Mouse (Mus musculus): ENCODE results near the gene Gm17660.
A peak's percentile ranks its signal among the peaks of the same experiment; 100 is the strongest.

Gm17660 gene

DNA sequence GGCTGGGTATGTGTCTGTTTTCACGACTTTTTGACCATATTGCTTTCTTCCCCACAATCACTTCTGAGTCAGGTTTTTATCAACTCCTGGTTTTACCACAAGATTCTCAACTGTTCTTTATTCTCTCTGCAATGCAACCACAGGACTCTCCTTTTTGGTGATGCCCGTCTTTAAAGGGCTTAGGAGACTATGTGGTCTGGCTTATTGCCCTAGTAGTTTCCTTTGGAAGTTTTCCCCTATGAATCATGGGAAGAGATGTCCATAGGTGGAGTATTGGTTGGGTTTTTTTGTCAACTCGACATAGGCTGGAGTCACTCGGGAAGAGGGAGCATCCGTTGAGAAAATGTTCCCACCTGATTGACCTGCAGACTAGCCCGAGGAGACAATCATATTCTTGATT lies 3.3 kb upstream of the Gm17660 start:
- DNase-seq (ENCODE audit: low spot score in 2 of 2), result no peak

DNA sequence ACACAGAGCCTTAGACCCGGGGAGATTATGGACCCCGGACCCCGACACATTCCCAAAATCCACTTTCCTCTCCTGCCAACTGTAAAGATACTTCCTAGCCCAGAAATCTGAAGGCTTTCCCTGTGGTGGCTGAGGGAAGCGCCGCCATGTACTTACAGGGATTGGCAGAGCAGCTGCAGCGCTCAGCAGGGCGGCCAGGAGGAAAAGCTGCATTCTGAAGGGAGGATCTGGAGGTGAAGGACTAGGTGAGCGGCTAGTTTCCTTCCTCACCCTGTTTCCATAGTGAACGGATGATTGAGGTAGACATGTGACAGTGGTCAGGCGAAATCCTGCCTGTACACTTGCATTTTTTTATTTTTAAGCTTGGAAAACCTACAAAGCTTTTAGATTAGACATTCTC lies 1.0 kb downstream of the Gm17660 start:
- DNase-seq (ENCODE audit: low spot score in 2 of 2), result no peak

DNA sequence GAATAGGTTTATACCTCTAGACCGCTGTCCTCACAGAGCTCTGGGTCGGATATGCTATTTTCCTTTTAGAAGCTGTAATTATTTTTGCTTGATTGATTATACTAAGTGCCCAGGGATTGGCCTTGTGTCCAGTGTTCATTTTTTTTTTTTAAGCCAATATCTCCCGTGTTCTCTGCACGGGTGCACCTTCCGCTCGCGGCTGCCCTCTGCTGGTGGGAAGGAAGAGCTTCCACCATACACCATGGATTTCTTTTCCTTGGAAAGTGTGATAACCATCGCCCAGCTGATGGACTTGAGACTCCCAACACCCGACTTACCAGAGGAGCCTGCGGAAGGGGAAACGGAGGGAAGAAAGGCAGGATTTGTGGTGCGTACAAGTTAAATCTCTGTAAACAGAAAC lies 3.0 kb downstream of the Gm17660 start:
- DNase-seq (ENCODE audit: low spot score in 2 of 2), result peak; percentile 23 to 38

DNA sequence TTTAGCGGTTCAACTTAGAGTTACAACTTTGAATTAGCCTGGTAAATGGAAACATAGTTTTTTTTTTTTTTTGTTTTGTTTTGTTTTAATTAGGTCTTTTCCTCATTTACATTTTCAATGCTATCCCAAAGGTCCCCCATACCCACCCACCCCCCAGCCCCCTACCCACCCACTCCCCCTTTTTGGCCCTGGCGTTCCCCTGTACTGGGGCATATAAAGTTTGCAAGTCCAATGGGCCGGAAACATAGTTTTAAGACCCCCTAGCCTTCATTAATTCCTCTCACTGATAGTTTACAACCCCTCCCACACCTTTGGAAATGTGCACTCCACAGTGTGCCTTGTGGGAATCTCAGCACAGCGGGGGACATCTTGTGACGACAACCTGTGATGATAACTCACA lies 3.8 kb downstream of the Gm17660 start:
- DNase-seq (ENCODE audit: low spot score in 2 of 2), result no peak

DNA sequence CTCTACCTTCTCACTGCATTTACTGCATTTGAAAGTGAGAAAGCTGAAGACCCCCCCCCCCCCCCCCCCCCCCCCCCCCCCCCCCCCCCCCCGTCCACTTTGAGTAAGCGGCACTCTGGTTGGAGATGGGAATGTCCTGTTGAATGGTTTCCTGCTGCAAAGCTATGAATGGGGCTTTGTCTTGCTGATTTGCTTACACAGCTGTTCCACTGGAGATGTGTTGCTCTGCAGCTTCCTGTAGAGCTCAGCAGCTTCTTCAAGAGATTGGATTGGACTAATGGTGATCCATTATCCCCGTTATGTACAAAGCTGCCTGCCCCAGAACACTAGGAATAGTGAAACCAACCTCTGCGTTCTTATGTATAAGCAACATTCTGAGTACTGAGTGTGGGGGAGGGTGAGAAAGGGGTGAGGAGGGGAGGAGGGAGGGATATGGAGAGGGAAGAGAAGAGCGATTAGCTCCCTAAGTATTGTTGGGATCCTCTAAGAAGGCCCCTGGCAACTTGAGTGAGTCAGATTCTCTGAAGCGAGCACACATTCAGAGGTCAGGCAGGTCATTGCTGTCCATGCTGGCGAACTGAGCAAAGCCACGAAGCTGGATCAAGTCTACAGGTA lies 5.0 kb downstream of the Gm17660 start:
- peak in 1 of 2 experiments; percentile 35 for DNase-seq (ENCODE audit: low spot score in 2 of 2)

DNA sequence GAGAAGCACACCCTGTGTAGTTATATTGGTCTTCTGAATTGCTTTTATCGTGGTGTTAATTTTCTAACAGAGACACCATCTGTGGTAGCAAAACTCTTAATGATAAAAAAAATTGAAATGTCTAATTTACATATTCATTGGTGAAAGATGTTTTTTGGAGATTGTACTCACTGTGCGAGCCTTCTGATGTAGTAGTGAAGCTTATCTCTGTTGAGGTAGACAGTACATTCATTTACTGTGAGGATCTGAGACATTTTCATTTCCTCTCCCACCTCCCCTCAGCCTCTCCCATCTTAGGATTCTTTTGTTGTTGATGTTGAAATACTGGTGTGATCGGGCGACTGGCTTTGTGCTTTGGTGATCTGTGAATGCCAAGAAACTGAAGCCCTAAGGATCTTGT lies 6.4 kb downstream of the Gm17660 start:
- no peak for DNase-seq (ENCODE audit: low spot score in 2 of 2)

DNA sequence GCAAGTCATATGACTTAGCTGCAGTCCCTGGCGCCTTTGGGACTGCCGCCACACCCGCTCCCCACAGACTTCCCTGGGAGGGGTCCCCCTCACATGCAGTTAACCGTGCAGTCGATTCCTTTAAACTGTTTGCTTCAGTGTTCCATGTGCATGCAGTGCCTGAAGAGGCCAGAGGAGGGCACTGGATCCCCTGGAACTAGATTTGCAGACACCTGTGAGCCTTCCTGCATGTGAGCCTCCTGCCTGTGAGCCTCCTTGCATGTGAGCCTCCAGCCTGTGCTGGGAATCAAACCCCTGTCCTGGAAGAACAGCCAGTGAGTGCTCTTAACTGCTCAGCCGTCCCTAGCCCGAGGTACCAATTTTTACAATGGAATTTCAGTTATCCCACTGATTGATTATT lies 8.7 kb downstream of the Gm17660 start:
- DNase-seq (ENCODE audit: low spot score in 2 of 2), result no peak

DNA sequence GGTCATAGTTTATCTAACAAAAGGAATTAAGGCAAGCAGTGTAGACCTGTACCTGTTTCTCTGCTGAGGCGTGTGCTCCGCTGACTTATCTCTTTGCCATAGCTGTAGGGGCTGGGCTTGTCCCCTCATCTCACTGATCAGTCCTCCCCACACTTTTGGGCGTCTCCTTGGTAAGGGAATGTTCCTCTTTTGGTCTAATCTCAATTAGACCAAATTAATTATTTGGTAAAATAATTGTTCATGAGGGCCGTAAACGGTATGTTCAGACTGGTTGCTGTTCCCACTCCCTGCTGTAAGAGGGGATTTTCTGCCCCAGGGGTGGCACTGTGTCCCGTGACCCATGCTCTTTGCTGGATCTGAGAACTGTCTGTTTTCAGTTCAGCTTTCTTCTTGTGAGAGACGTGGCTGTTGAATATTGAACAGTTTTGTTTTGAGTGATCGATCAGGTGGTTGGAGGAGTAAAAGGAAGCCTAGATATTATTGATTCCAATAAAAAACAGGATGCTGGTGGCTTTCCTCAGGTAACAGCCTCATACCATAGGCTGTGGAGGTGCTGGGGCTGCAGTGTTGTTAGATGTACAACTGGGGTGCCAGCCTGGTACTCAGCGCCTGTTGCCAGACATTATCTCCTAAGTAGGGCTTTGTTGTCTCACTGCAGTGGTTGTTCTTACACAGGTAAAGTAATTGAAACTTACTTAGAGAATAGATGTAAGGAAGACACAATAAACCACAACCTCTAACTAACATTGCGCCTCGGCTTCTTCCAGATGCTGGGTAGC lies 14.4 kb downstream of the Gm17660 start:
- no peak for DNase-seq (ENCODE audit: low spot score in 2 of 2)

DNA sequence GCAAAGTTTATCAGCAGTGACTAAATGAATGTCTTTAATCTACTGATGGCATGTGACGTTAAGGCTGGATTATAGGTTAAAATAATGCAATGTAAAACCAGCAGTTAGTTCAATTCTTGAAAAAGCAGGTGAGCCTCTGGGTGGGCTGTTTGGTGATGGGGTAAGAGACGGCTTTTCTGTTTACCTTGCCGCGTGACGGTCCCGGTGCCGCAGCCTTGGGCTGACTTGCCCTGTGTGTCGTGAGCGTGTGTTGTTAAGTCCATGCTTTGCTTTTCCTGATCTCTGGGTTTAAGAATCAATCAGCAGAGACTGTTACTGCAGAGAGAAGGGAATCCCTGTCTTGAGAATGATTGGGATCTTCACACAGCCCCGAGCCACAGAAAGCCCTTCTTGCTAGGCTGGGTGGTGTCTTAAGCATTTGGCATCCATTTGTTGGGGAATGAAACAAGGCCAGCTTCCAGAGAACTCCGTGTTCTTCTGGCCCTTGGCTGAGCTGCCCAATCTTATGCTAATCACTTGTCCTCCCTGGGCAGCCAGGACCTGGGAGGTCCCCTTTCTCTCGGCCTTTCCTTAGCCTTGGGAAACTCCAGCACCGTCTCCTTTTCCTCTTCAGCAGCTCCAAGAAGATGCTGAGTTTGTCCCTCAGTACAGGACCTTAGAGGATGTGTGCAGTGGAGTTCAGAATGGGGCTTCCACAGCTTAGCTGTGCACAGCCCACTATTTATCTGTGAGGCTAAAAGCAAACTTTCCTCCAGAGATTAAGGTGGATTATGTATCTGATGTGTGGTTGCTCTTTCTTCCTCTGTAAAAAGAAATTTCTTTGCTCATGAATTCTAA lies 15.3 kb downstream of the Gm17660 start:
- DNase-seq (ENCODE audit: low spot score in 2 of 2), result peak in 1 of 2 experiments; percentile 53

DNA sequence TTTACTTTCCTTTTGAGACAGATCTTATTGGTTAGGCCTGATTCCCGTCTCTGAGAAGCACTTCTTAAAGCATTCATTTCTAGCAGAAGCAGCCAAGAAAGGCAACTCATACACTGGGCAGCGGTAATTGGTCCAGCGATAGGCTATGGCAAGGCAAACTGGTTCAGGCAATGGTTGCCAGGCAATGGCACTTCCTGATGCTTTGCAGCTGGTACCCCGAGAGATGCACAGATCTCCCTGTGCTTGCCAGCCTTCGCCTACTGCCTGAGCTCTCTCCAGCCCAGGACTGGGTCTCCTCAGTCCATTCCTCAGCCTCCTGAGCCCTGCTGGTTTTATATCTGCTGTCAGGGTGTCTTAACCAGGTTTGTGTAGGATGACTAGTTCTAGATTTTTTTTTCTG lies 17.0 kb downstream of the Gm17660 start:
- no peak for DNase-seq (ENCODE audit: low spot score in 2 of 2)

DNA sequence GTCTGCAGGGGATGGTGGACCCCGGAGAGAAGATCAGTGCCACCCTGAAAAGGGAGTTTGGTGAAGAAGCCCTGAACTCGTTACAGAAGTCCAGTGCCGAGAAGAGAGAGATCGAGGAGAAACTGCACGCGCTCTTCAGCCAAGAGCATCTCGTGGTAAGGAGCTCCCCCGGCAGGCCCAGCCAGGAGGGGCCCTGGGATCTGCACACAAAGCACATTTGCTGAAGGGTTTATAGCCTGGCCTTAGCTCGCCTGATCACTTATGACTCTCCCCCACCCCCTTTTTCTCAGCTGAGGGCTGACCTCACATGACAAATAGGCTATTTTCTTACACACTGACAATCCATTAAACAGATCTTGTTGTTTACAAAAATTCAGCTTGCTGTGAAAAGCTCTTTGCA lies 17.8 kb downstream of the Gm17660 start:
- DNase-seq (ENCODE audit: low spot score in 2 of 2), result no peak

DNA sequence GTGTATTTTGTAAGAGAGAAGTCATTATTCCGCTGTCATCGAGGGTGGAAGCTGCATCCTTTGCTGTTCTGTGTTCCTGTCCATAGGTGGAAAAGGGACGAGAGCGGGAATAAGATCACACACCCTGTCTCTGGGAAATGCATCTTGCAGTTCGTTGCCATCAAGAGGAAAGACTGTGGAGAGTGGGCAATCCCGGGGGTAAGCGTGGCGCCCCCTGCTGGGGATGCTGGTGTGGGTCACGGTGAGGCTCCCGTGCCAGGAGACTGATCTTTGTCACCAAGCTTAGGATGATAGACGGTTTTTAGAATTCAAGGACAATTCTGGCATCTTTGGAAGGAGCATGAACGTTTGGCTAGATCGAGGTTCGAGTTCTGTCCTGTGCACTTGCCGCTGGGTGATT lies 19.4 kb downstream of the Gm17660 start:
- peak in 1 of 2 experiments; percentile 31 for DNase-seq (ENCODE audit: low spot score in 2 of 2)

DNA sequence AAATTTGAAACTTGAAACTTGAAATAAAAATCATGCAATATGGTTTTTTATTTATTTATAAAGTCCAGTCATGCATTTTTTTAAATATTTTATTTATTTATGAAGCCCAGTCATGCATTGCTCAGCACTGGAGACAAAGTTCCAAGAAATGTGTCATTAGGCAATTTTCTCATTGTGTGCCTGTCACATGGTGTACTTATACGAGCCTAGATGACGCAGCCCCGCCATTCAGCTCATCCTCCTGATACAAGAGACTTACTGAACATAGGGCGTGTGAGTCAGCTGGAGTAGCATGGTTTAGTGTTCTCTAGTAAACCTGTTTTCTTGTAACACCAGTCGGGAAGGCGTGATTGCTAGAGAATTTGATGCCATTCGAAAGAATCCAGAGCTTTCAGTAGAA lies 21.1 kb downstream of the Gm17660 start:
- DNase-seq (ENCODE audit: low spot score in 2 of 2), result no peak

DNA sequence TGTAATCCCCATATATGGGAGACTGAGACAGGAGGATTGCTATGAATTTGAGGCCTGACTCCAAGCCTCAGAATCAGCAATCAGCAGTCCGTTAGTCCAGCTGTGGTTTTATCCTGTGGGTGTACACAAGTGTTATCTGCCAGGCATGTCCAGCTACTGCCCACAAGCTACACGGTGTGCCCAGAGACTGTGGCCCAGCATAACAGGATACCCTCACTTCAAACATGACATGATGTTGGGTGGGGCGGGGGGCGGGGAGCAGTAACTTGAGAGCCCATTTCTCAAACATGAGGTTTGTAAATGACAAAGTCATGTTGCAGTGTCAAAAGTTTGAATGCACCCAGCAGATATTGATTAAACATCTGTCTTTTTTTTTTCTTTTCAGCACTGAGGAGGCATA lies 21.6 kb downstream of the Gm17660 start:
- DNase-seq (ENCODE audit: low spot score in 2 of 2), result no peak

DNA sequence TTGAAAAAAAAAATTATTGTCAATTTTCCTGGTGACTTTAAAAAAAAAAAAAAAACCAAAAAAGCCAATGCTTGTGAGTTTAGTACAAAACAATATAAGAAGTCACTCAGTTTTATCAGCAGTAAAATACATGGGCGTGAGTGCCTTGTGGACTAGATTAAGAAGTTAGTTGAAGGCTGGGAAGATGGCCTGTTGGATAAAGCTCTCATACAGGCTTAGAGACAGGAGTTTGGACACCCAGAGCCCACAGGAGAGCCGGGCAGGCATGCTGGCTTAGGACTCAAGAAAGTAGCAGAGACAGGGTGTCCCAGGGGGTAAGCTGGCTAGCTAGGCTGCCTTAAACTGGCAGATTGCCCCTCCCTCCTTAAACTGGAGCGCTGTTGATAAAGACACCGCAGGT lies 22.5 kb downstream of the Gm17660 start:
- no peak for DNase-seq (ENCODE audit: low spot score in 2 of 2)

DNA sequence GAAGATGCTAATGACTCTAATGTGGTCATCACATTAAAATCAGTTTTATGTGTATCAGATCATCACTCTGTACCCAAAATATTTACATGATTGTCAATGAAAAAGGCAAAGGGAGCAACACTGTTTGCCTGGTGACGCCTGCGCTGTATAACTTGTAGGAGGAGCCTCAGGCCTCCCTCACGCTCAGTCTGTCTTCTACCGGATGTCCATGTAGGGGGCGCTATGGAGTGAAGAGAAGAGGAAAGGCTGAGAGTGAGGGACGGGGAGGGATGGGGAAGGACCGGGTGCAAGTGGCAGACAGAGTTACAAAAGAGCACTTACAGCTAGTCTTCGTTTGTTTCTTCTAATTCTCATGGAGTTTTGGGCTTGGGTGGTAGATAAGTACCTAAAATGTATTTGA lies 24.5 kb downstream of the Gm17660 start:
- DNase-seq (ENCODE audit: low spot score in 2 of 2), result no peak

DNA sequence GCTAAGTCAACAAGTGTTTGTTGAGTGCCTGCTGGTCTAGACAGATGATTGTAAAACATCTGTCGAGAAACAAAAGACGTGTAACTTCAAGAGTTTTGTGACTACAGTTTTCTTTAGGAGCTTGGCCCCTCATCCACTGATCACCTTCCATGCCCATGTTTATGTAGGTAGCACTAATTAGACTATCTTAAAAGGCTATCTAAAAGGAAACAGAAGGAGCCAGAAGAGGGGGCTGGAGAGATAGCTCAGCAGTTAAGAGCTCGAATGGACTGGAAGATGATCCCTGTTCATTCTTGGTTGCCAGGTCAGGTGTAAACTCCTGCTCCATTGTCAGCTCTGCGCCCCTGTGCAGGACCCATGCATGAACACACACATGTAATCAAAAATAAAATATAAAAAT lies 29.3 kb downstream of the Gm17660 start:
- no peak for DNase-seq (ENCODE audit: low spot score in 2 of 2)

DNA sequence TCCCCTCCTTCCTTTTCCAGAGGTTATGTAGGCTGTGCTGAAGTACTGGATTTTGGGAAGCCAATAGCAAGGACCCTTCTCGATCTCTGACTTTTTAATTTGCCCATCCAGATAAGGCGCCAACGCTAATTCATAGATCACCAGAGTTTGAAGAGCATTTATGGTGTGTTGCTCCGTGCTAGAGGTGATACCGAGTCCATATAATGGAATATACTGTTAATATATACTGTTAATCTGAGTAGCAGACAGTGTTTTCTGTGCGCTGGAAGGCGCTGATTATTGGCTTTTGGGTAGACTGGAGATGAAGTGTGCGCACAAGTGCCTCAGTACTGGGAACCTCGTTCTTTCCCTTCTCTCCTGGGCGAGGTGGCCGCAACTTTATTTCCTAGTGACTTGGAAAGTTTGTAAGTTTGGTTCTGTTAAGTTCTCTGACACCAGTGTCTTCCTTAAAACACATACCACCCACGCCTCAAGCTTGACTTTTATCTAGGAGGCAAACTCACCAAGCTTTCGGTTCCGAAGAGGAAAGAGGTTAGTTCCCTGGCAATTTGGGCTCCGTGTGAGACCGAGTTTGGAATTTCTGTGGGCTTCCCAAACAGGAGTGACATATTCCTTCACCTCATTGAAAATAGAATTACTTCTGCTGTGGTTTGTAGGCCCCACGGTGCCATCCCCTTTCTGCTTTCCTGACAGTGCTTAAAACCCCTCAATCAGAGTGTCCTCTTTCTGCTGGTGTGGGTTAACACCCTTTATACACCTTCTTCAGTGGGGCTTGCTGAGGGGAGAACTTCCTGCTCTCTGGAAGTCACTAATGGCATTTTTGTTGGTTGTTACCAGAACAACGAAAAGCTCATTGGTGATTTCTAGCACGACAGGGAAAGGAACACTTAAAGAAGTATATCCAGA lies 30.0 kb downstream of the Gm17660 start:
- peak in 1 of 2 experiments; percentile 35 for DNase-seq (ENCODE audit: low spot score in 2 of 2)

DNA sequence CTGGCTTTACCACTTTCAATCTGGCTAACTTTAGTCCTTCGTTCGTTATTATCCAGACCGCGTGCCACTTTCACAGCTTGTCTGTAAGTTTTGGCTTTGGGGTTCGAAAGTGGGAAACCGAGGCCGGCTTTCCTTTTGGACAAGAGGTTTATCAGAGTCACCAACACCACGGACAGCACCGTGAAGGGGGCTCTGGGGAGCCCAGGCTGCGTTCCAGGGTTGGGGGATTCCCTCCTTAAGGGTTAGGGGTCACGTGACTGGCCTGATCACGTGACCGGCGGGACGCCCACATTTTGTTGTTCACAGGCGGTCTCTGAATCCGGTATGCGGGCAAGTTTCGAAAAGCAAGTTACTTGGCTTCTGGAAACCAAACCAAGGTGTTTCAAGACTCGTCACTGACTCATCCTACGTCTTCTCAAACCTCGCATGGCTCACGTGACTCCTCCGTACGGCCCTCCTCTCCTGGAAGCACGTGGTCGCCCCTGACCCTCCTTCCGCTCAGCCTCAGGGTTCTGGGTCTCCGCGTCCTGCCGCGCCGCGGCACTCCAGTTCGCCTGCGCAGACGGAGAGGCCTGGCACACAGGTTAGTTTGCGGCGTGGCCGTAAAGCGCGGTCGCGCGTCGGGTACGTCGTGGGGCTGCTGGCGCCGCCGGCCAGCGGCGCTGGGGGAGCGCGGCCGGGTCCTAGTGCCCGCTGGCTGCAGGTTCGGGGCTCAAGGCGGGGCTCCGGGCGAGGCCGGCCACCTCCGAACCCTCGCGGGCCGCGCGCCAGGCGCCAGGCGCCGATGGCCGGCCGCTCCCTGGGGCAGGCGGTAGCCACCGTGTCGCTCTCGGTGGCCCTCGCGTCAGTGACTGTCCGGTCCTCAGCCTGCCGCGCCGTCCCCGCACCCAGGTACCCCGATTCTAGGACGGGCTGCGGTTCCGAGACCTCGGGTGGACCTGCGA lies 30.9 kb downstream of the Gm17660 start, which contains the start of gene Nudt9:
Gene Nudt9 (plus strand): TSS at position 51 of the 944 bp plus-strand sequence.
- DNase-seq (ENCODE audit: low spot score in 2 of 2), result peak; percentile 97 to 98

DNA sequence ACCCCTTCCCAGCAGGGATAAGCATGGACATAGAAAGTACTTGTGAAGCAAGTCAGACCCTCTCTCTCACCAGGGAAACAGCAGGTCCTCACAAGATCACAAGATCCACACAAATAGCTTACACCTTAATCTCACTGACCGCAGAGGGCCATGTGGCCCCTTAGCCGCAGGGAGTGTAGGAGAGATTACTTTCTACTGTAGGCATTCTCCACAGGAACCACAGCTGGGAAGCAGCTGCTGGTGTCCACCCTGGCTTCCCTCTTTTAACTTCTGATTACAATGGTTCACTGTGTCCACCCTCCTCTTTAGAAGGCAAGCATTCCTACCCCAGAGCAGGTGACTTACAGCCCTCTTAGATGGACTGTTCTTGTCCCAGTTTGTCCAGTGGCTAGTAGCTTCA lies 33.7 kb downstream of the Gm17660 start:
- DNase-seq (ENCODE audit: low spot score in 2 of 2), result no peak

Data from heart, adult 9 months (tissue).